Mouse (Mus musculus): ENCODE data around the gene Kctd5. TPM values are rescaled to one million over a fixed set of nuclear protein-coding genes. Genes with fewer than 3 reads are reported as not detected.
"Not testable (repeated sequence)": the region's sequence is repeated elsewhere in the genome, so short reads cannot be mapped to it uniquely, and the experiment has no call there.

Kctd5 gene
- polyA plus RNA-seq (2014; fragmentation: Nextera tagmentation; extraction: Ambion mirVana), result 56.3 and 57.6 TPM in 2 replicates

DNA sequence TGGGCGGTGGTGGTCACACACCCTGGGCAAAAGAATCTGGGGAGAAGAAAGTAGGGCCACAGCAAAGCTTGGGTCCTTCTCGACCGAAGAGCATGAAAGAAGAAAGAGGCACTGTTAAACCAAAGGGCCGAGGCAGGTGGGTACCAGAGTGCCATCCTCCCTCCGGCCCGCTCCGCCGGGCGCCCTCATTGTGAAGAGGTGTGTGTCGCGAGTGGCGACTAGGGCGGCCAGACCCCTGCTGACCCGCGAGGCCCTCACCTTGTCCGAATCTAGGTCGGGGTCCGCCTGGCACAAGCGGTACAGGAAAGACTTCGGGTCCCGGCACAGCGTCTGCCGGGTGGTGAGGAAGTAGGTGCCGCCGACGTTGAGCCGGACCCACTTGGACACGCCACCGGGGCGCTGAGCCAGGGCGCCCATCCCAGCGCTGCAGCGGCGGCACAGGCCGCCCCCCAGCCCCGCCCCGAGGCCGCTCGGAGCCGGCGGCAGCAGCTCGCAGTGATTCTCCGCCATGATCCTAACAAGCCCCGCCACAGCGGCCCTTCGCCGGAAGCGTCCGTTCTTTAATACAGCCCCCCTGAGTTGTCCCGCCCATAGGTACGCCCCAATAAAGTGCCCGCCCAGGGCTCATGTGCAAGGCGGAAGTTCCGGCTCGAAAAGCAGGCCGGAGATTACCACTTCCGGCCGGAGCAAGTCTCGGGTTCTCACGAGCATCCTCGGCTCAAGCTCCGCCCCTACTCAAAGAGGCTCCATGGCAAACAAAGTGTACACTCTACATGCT lies at the start of gene Kctd5:
Gene Kctd5 (minus strand): TSS at position 567 of the 778 bp plus-strand sequence.
- peak within 1 kb of the TSS; percentile 80 for H3K27ac ChIP-seq (replicated peaks; ENCODE audit: low read depth, low read length)
- H3K4me2 ChIP-seq (ENCODE audit: low read depth, low read length), result peak within 1 kb of the TSS; percentile 80
- DNase-seq (ENCODE audit: low spot score) (peak; percentile 97), ATAC-seq (ENCODE audit: low read depth) (peak; percentile 99)
- no peaks in the 10 kb centered on the region for H3K9me3 ChIP-seq (ENCODE audit: control insufficient read depth, low read length)
- H3K27me3 ChIP-seq (replicated peaks; ENCODE audit: control insufficient read depth, insufficient read depth, low read length), result no peaks in the 10 kb centered on the region
- under 1% methylated on average over 47 of the region's 62 CpGs for WGBS
- H3K9ac ChIP-seq (ENCODE audit: low read depth, low read length), result peak within 1 kb of the TSS; percentile 95
- H3K36me3 ChIP-seq (ENCODE audit: control insufficient read depth, insufficient read depth, low read length), result peaks cover 21% of the 10 kb centered on the region
- H3K4me1 ChIP-seq (ENCODE audit: control insufficient read depth, insufficient read depth, low read length), result peaks cover 6% of the 10 kb centered on the region
- H3K4me3 ChIP-seq (ENCODE audit: low read depth, low read length), result peak within 1 kb of the TSS; percentile 98

DNA sequence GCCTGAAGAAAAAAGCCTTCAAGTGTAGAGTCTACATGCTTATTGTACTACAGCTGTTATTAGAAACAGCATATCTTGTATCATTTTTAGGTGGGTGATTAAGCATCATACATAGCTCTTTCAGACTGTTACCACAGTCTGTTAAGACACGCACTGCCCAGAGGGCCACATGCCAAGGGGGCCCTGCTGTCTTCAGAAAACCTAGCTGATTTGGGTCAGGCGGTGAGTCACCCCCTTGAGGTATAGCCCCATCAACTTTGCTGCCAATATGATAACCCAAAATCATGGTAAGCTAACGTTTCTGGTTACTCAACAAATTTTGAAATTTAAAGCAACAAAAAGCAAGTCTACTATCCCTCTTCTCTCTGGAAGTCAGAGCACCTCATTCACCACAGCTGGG lies 46.2 kb upstream of the Kctd5 start:
- no peak for ATAC-seq (ENCODE audit: low read depth)
- Histone ChIP-seq H3K4me3 (ENCODE audit: low read depth, low read length) (no peak overlapping the region), H3K27me3 (replicated peaks; ENCODE audit: control insufficient read depth, insufficient read depth, low read length) (no peaks in the 10 kb centered on the region), H3K4me1 (ENCODE audit: control insufficient read depth, insufficient read depth, low read length) (peaks cover 11% of the 10 kb centered on the region), H3K36me3 (ENCODE audit: control insufficient read depth, insufficient read depth, low read length) (no peaks in the 10 kb centered on the region), H3K4me2 (ENCODE audit: low read depth, low read length) (no peak overlapping the region), H3K9me3 (ENCODE audit: control insufficient read depth, low read length) (no peaks in the 10 kb centered on the region), H3K9ac (ENCODE audit: low read depth, low read length) (no peak overlapping the region), H3K27ac (replicated peaks; ENCODE audit: low read depth, low read length) (no peak overlapping the region)
- DNase-seq (ENCODE audit: low spot score), result no peak
- 74% methylated on average over 3 of the region's 3 CpGs for WGBS

DNA sequence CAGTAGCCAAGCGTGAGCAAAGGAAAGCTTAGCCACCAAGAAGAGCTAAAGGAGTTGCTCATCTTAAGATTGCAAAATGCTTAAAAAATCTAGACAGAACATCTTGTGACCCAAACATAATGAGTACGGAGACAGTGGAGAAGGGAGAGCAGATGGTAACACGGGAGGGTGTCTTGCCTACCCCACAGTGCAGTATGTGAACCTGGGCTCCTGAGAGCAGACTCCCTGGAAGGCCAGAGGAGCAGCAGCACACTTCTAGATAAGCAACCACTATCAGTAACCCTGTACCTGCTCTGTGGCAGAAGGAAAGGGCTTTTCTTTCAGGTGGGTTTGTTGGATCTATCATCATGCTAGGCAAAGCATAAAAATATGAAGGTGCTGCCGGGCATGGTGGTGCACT lies 39.7 kb upstream of the Kctd5 start:
- Histone ChIP-seq H3K27me3 (replicated peaks; ENCODE audit: control insufficient read depth, insufficient read depth, low read length) (no peaks in the 10 kb centered on the region), H3K27ac (replicated peaks; ENCODE audit: low read depth, low read length) (no peak overlapping the region), H3K9ac (ENCODE audit: low read depth, low read length) (no peak overlapping the region), H3K36me3 (ENCODE audit: control insufficient read depth, insufficient read depth, low read length) (peaks cover 17% of the 10 kb centered on the region; the same call in 1 of the 2 replicates), H3K4me2 (ENCODE audit: low read depth, low read length) (no peak overlapping the region), H3K4me3 (ENCODE audit: low read depth, low read length) (no peak overlapping the region), H3K4me1 (ENCODE audit: control insufficient read depth, insufficient read depth, low read length) (peaks cover 11% of the 10 kb centered on the region), H3K9me3 (ENCODE audit: control insufficient read depth, low read length) (no peaks in the 10 kb centered on the region)
- DNase-seq (ENCODE audit: low spot score) (no peak), ATAC-seq (ENCODE audit: low read depth) (no peak)
- WGBS, result 88% methylated on average over 4 of the region's 4 CpGs

DNA sequence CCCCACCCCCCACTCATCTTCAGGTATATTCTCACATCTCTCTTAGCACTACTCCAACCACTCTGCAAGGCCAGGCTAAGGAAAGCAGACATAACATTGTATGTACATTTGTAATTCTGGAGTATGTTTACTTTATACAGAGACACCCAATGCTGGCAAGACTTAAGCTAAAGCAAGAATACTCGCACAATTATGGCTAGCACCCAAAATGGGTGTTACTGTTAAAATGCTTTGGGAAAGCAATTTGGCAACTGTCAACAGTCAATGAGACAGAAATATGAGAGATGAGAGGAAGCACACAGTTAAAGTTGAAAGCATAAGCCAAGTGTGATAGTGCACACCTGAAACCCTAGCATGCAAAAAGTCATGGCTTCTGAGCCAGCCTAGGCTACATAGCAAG lies 38.0 kb upstream of the Kctd5 start:
- H3K36me3 ChIP-seq (ENCODE audit: control insufficient read depth, insufficient read depth, low read length), result peaks cover 28% of the 10 kb centered on the region
- no peaks in the 10 kb centered on the region for H3K9me3 ChIP-seq (ENCODE audit: control insufficient read depth, low read length)
- DNase-seq (ENCODE audit: low spot score), result peak; percentile 13
- H3K27ac ChIP-seq (replicated peaks; ENCODE audit: low read depth, low read length), result no peak overlapping the region
- peaks cover 6% of the 10 kb centered on the region for H3K4me1 ChIP-seq (ENCODE audit: control insufficient read depth, insufficient read depth, low read length)
- ATAC-seq (ENCODE audit: low read depth), result no peak
- no peak overlapping the region for H3K4me2 ChIP-seq (ENCODE audit: low read depth, low read length)
- no peak overlapping the region for H3K9ac ChIP-seq (ENCODE audit: low read depth, low read length)
- WGBS, result 78% methylated on average over 1 of the region's 1 CpGs
- no peaks in the 10 kb centered on the region for H3K27me3 ChIP-seq (replicated peaks; ENCODE audit: control insufficient read depth, insufficient read depth, low read length)
- H3K4me3 ChIP-seq (ENCODE audit: low read depth, low read length), result no peak overlapping the region

DNA sequence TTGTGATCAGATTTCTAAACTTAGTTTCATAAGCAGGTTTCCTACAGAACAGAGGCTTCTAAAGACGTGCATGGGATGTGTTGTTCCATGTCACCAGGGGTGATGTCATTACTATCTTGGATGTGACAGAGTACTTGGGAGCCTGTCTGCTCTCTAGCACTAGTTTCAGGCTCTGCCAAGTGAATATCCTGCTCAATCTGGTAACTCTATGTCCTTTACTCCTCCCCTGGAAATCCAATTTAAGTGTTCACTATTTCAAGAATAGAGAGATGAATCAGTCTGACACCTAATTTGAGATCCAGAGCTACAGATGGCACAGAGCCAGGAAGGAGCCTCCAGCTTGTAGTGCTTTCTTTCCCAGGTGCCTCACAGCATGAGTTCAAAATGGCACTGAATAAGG lies 35.6 kb upstream of the Kctd5 start:
- Histone ChIP-seq H3K4me2 (ENCODE audit: low read depth, low read length) (no peak overlapping the region), H3K36me3 (ENCODE audit: control insufficient read depth, insufficient read depth, low read length) (peaks cover 34% of the 10 kb centered on the region), H3K27me3 (replicated peaks; ENCODE audit: control insufficient read depth, insufficient read depth, low read length) (no peaks in the 10 kb centered on the region), H3K4me3 (ENCODE audit: low read depth, low read length) (no peak overlapping the region), H3K9me3 (ENCODE audit: control insufficient read depth, low read length) (no peaks in the 10 kb centered on the region), H3K4me1 (ENCODE audit: control insufficient read depth, insufficient read depth, low read length) (no peaks in the 10 kb centered on the region), H3K9ac (ENCODE audit: low read depth, low read length) (no peak overlapping the region), H3K27ac (replicated peaks; ENCODE audit: low read depth, low read length) (no peak overlapping the region)
- ATAC-seq (ENCODE audit: low read depth), result no peak
- no peak for DNase-seq (ENCODE audit: low spot score)
- 75% methylated on average over 1 of the region's 1 CpGs for WGBS

DNA sequence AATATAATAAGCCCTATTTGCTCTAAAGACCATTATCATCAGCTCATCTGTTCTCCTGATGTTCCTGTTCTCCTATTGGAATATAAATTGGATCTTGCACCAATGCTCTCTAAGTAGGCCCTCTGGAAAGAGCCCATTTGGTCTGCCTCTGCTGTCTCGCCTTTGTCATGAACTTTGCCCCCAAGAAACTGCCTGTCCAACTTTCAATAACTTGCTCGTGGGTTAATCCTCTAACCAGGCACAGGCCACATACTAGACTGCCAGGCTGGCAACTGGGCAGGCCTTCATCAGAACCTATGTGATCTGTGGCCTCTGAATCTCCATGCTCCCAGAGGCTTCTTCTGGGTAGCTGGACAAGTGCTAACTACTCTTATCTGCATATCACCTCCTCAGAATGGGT lies 31.8 kb upstream of the Kctd5 start:
- no peak for DNase-seq (ENCODE audit: low spot score)
- no peaks in the 10 kb centered on the region for H3K4me1 ChIP-seq (ENCODE audit: control insufficient read depth, insufficient read depth, low read length)
- H3K36me3 ChIP-seq (ENCODE audit: control insufficient read depth, insufficient read depth, low read length), result peaks cover 59% of the 10 kb centered on the region
- no peak overlapping the region for H3K27ac ChIP-seq (replicated peaks; ENCODE audit: low read depth, low read length)
- no peak for ATAC-seq (ENCODE audit: low read depth)
- no peaks in the 10 kb centered on the region for H3K27me3 ChIP-seq (replicated peaks; ENCODE audit: control insufficient read depth, insufficient read depth, low read length)
- H3K4me3 ChIP-seq (ENCODE audit: low read depth, low read length), result no peak overlapping the region
- H3K4me2 ChIP-seq (ENCODE audit: low read depth, low read length), result no peak overlapping the region
- no peaks in the 10 kb centered on the region for H3K9me3 ChIP-seq (ENCODE audit: control insufficient read depth, low read length)
- H3K9ac ChIP-seq (ENCODE audit: low read depth, low read length), result no peak overlapping the region
- WGBS, result 92% methylated on average over 2 of the region's 2 CpGs

DNA sequence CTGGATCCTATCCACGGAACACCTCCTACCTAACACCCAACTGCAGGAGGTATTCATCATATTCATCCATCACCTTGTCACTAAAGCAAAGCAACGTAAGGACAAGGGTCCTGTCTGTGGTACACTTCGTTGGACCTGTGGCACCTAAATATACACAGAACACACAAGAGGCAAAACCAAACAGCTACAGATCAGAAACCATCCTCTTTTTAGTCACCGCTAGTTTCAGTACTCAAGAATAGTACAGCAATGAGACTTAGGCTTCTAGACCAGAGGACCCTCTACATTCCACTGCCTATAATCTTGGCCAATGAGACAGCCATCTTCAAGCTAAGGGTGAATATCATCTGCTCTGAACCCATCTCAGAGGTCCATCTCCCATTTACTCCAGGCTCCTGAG lies 25.1 kb upstream of the Kctd5 start:
- no peaks in the 10 kb centered on the region for H3K4me1 ChIP-seq (ENCODE audit: control insufficient read depth, insufficient read depth, low read length)
- no peak overlapping the region for H3K4me3 ChIP-seq (ENCODE audit: low read depth, low read length)
- no peak overlapping the region for H3K4me2 ChIP-seq (ENCODE audit: low read depth, low read length)
- H3K9me3 ChIP-seq (ENCODE audit: control insufficient read depth, low read length), result no peaks in the 10 kb centered on the region
- 90% methylated on average over 4 of the region's 4 CpGs for WGBS
- H3K36me3 ChIP-seq (ENCODE audit: control insufficient read depth, insufficient read depth, low read length), result peaks cover 65% of the 10 kb centered on the region
- H3K9ac ChIP-seq (ENCODE audit: low read depth, low read length), result no peak overlapping the region
- H3K27me3 ChIP-seq (replicated peaks; ENCODE audit: control insufficient read depth, insufficient read depth, low read length), result no peaks in the 10 kb centered on the region
- no peak for DNase-seq (ENCODE audit: low spot score)
- no peak overlapping the region for H3K27ac ChIP-seq (replicated peaks; ENCODE audit: low read depth, low read length)
- no peak for ATAC-seq (ENCODE audit: low read depth)

DNA sequence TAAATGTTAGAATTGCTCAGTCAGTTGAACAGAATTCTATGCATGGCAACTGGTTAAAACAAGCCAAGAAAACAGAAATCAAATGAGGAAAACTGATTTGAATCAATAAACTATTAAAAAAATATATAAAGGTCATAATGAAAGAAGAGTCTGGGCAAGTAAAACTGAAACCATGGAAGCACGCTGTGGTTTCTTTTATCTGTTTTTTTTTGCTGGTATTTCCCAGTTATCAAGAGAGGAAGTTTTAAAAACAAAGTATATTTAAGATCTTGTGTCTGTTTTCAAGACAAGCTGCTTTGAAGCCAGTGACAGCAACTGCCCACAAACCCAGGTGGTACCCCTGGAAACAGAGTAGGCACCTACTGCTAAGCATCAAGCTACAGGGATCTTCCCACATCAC lies 17.3 kb upstream of the Kctd5 start:
- DNase-seq (ENCODE audit: low spot score), result no peak
- Histone ChIP-seq H3K27ac (replicated peaks; ENCODE audit: low read depth, low read length) (no peak overlapping the region), H3K9ac (ENCODE audit: low read depth, low read length) (no peak overlapping the region), H3K4me1 (ENCODE audit: control insufficient read depth, insufficient read depth, low read length) (no peaks in the 10 kb centered on the region), H3K36me3 (ENCODE audit: control insufficient read depth, insufficient read depth, low read length) (peaks cover 71% of the 10 kb centered on the region), H3K9me3 (ENCODE audit: control insufficient read depth, low read length) (no peaks in the 10 kb centered on the region), H3K4me2 (ENCODE audit: low read depth, low read length) (no peak overlapping the region), H3K27me3 (replicated peaks; ENCODE audit: control insufficient read depth, insufficient read depth, low read length) (no peaks in the 10 kb centered on the region), H3K4me3 (ENCODE audit: low read depth, low read length) (no peak overlapping the region)
- WGBS, result 96% methylated on average over 1 of the region's 1 CpGs
- no peak for ATAC-seq (ENCODE audit: low read depth)

DNA sequence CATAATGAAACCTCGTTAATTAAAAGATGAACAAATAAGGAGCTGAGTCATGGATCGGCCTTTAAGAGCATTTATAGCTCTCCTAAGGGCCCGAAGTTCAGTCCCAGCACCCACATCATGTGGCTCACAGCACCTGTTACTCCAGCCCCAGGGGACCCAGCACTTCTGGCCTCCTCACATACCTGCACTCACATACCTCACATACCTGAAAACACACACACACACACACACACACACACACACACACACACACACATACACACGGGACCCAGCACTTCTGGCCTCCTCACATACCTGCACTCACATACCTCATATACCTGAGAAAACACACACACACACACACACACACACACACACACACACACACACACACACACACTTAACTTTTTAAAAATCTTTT lies 13.1 kb upstream of the Kctd5 start:
- H3K27me3 ChIP-seq (replicated peaks; ENCODE audit: control insufficient read depth, insufficient read depth, low read length); H3K4me1 ChIP-seq (ENCODE audit: control insufficient read depth, insufficient read depth, low read length); H3K4me2 ChIP-seq (ENCODE audit: low read depth, low read length); H3K27ac ChIP-seq (replicated peaks; ENCODE audit: low read depth, low read length); ATAC-seq (ENCODE audit: low read depth); H3K9me3 ChIP-seq (ENCODE audit: control insufficient read depth, low read length); H3K4me3 ChIP-seq (ENCODE audit: low read depth, low read length); DNase-seq (ENCODE audit: low spot score); H3K9ac ChIP-seq (ENCODE audit: low read depth, low read length): not testable (repeated sequence)
- WGBS, result 87% methylated on average over 4 of the region's 4 CpGs
- peaks cover 55% of the 10 kb centered on the region for H3K36me3 ChIP-seq (ENCODE audit: control insufficient read depth, insufficient read depth, low read length)

All from embryonic facial prominence, embryonic 14.5 days (tissue).